Mouse (Mus musculus) forebrain, embryonic 15.5 days (tissue): ENCODE data around the gene Wfdc17. TPM values are rescaled to one million over a fixed set of nuclear protein-coding genes. Genes with fewer than 3 reads are reported as not detected.

Experiments
- ATAC-seq: fragments of 200-750 bp; cut with Nextera tagmentation; replicated peaks from 2 replicates; pipeline ENCODE4 v1.8.0; 2017; ENCODE audit warnings: mild to moderate bottlenecking, moderate TSS enrichment, moderate library complexity
- H3K27ac ChIP-seq: fragments of 300-500 bp; sonication (generic); replicated peaks from 2 replicates; pipeline ENCODE4 v1.5.1; 2015; ENCODE audit warnings: mild to moderate bottlenecking, inconsistent platforms
- H3K27me3 ChIP-seq: fragments of 300-500 bp; sonication (generic); 2 replicates; pipeline ENCODE4 v1.6.1; 2015; ENCODE audit warnings: inconsistent platforms
- H3K36me3 ChIP-seq: fragments of 300-500 bp; sonication (generic); 2 replicates; pipeline ENCODE4 v1.6.1; 2015; ENCODE audit warnings: mild to moderate bottlenecking, inconsistent platforms
- H3K4me1 ChIP-seq: fragments of 300-500 bp; sonication (generic); 2 replicates; pipeline ENCODE4 v1.6.1; 2015; ENCODE audit warnings: inconsistent platforms
- H3K4me2 ChIP-seq: fragments of 300-500 bp; sonication (generic); replicated peaks from 2 replicates; pipeline ENCODE4 v1.6.1; 2015; ENCODE audit warnings: mild to moderate bottlenecking, inconsistent platforms
- H3K4me3 ChIP-seq: fragments of 300-500 bp; sonication (generic); 2 replicates; pipeline ENCODE4 v1.5.1; 2015; ENCODE audit warnings: mild to moderate bottlenecking, inconsistent platforms
- H3K9ac ChIP-seq: fragments of 300-500 bp; sonication (generic); replicated peaks from 2 replicates; pipeline ENCODE4 v1.6.1; 2015; ENCODE audit warnings: mild to moderate bottlenecking, inconsistent platforms
- H3K9me3 ChIP-seq: fragments of 300-500 bp; sonication (generic); 2 replicates; pipeline ENCODE4 v1.6.1; 2016; ENCODE audit warnings: inconsistent platforms
- WGBS: fragments of 180-500 bp; shearing (Covaris S2); methylation state at CpG from one replicate; pipeline ENCODE4 v1.1.7; 2015; ENCODE audit warnings: mixed read lengths; 5-methylcytosine and 5-hydroxymethylcytosine counted together
- polyA plus RNA-seq: library from polyadenylated mRNA; unstranded; fragments of >200 nt; fragmentation: Nextera tagmentation; extraction: Ambion mirVana; gene quantifications from 2 replicates; pipeline ENCODE4 v1.2.1, GENCODE M21; 2015

The Wfdc17 gene
- polyA plus RNA-seq, 1 experiment from 2014 or later: not detected

DNA sequence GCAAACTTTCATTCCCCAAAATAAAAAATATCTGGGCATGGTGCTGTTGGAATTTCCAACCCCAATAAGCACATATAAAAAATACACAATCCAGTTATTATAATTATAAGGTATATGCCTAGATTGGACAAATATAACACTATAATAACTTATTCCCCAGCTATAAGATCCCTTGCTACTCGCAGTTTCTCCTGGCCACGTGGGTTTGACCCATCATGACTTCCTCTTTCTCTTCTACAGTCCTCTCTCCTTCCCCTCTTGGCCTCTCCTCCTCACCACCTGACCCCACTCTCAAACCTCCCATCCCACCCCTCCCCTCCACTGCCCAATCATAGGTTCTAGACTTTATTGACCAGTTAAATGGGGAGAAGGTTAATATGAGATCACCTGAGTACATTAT lies 10.1 kb downstream of the Wfdc17 start:
- WGBS: 90% methylated on average over 2 of the region's 2 CpGs

DNA sequence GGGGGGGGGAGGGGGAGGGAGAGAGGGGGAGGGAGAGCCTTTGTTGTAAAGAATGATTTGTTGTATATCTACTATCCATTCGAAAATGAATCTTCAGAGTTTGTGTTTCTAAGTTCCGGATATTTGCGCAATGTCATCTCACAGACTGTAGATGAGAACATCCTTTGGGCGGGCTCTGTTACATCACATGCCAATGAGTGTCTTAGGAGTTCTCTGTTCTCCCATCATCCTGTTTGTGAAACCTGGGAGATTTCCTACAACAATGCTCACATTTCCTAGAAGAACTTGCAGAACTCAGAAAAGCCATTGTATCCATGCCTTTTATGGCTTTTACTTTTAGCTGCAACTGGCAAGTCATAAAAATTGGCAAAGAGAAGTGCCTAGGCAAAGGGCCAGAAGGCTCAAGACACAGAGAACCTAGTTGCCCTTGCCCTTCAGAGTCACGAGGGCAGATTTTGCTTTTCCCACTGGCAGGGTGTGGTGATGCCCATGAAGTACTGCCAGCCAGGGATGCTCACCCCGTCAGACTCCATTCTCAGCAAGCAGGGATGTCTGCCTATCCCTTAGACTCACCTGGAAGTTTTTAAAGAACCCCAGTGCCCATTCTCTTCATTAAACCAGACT lies 13.4 kb downstream of the Wfdc17 start:
- Histone ChIP-seq H3K4me1 (no peaks in the 10 kb centered on the region), H3K27ac (no peak overlapping the region), H3K27me3 (no peaks in the 10 kb centered on the region), H3K9me3 (no peaks in the 10 kb centered on the region), H3K9ac (no peak overlapping the region), H3K36me3 (no peaks in the 10 kb centered on the region), H3K4me2 (no peak overlapping the region), H3K4me3 (no peak overlapping the region)
- no peak for ATAC-seq
- WGBS: 87% methylated on average over 6 of the region's 6 CpGs

More for the DNA sequence above, 10.1 kb downstream of the Wfdc17 start:
- Histone ChIP-seq H3K27ac (no peak overlapping the region), H3K4me2 (no peak overlapping the region), H3K9me3 (no peaks in the 10 kb centered on the region), H3K4me1 (no peaks in the 10 kb centered on the region), H3K36me3 (no peaks in the 10 kb centered on the region), H3K4me3 (no peak overlapping the region), H3K9ac (no peak overlapping the region), H3K27me3 (no peaks in the 10 kb centered on the region)
- ATAC-seq: no peak

DNA sequence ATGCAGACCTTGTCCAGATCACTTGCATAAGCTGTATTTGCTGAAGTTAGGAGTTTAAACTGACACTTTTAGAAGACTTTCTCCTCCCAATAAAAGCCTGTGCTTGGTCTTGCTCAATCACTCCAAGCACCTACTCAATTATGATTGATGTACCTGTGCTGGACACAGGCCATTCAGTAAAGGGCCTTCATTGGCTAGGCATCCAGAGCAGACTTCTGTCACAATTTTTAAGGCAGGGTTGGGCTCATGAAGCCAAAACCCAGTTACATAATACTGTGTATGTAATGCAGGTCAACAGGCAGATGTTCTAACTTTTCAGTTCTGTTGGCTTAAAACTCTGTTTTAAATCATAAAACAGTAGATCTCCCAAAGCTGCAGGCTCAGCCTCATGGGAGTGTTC lies 17.0 kb downstream of the Wfdc17 start:
- no peak overlapping the region for H3K9ac ChIP-seq
- H3K4me2 ChIP-seq: no peak overlapping the region
- ATAC-seq: no peak
- H3K36me3 ChIP-seq: no peaks in the 10 kb centered on the region
- no peaks in the 10 kb centered on the region for H3K4me1 ChIP-seq
- no peaks in the 10 kb centered on the region for H3K9me3 ChIP-seq
- H3K27me3 ChIP-seq: no peaks in the 10 kb centered on the region
- H3K27ac ChIP-seq: no peak overlapping the region
- no peak overlapping the region for H3K4me3 ChIP-seq

DNA sequence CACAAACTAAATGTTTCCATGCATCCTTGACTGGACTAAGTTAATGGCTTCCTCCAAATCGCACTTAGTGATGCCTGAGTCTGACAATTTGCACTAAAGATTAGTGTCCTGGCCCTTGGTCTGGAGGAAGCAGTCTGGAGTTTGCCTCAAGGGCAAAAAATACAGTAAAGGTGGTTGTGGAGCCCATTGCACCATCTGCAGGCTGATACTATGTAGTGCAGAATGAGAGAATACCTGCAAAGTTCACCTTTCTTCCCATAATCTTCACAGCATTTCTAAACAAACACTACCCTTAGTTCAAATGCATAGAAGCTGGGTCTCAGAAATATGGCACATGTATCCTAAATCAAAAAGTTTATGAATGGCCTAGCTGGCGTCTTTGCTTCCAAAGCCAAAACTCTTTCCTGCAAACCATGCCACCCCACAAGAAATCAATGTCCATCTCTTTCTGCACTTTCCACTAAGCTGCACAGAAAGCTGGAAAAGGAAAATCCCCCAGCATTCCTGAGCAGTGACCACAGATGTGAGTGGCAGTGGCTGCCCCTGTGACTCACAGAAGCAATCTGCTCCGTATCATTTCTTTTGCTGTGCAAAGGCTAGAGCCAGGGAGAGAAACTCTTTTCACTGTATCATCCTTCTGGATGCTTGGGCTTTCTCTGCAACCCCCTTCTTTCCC lies 25.1 kb downstream of the Wfdc17 start:
- H3K4me3 ChIP-seq: no peak overlapping the region
- H3K4me2 ChIP-seq: no peak overlapping the region
- H3K27me3 ChIP-seq: no peaks in the 10 kb centered on the region
- no peak overlapping the region for H3K27ac ChIP-seq
- H3K9ac ChIP-seq: no peak overlapping the region
- ATAC-seq: no peak
- no peaks in the 10 kb centered on the region for H3K36me3 ChIP-seq
- WGBS: 78% methylated on average over 3 of the region's 3 CpGs
- no peaks in the 10 kb centered on the region for H3K9me3 ChIP-seq
- no peaks in the 10 kb centered on the region for H3K4me1 ChIP-seq

DNA sequence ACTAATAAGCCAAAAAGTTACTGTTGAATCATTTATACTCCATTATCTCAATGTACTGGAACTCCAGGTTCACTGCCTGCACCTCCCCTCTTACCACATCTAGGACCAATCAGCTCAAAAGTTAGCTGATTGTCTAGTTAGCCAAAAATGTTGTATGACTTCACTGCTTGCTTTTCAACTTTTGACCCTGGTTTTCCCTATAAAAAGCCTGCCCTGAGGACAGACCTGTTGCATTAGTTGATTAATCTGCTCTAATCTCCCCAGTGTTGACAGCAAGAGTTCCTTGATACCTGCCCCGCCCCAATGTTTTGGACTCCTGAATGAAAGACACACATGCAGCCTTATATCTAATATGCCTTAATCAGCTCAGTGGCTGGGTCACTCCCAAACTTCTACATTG lies 27.3 kb downstream of the Wfdc17 start:
- 87% methylated on average over 1 of the region's 1 CpGs for WGBS
- Histone ChIP-seq H3K9me3 (no peaks in the 10 kb centered on the region), H3K4me2 (no peak overlapping the region), H3K4me3 (no peak overlapping the region), H3K9ac (no peak overlapping the region), H3K27ac (no peak overlapping the region), H3K36me3 (no peaks in the 10 kb centered on the region), H3K4me1 (no peaks in the 10 kb centered on the region), H3K27me3 (no peaks in the 10 kb centered on the region)
- no peak for ATAC-seq

DNA sequence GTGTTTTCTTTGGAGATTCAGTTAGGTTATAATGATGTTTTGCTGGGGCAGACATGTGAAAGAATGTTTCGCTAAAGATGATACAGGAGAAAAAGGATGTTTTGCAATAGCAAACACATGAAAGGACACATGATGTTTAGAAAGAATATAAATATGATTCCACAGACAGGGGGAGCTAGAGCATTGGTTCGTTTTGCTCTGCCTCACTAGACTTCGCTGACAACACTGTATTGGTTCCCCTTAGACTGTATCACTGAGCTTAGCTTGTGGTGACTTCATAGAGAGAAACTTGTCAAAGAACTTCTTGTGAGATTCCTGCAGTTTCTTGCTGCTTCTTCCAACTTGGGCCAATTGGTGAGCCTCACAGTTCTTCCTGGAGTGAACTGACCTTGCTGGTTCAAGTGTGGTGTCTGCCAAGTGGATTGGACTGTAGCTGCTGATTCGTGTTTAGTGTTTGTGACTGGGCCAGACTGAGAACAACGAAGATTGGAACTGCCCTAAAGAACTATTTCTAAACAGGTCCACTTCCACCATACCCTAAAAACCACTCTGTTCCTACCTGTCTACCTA lies 29.4 kb downstream of the Wfdc17 start:
- ATAC-seq: no peak
- WGBS: 81% methylated on average over 5 of the region's 5 CpGs
- H3K4me3 ChIP-seq: no peak overlapping the region
- H3K9ac ChIP-seq: no peak overlapping the region
- no peaks in the 10 kb centered on the region for H3K9me3 ChIP-seq
- no peaks in the 10 kb centered on the region for H3K4me1 ChIP-seq
- no peaks in the 10 kb centered on the region for H3K36me3 ChIP-seq
- no peak overlapping the region for H3K27ac ChIP-seq
- H3K27me3 ChIP-seq: no peaks in the 10 kb centered on the region
- H3K4me2 ChIP-seq: no peak overlapping the region

DNA sequence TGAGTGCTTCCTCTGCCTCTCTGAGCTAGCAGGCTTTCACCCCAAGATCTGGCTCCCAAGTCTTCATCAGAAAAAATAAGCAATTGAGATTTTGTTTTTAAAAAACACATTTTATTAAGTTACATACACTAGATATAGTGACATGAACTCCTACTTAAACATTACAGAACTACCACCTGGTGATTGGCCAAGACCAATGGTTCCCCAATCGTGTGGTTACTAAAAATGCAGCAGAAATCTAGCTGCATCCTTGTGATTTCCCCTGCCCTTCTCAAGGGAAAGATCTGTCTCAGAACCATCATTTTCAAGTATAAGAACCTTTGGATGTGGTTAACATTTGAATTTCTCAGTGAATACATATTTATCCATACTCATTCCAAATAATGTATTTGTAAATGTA lies 30.4 kb downstream of the Wfdc17 start:
- Histone ChIP-seq H3K9ac (no peak overlapping the region), H3K4me2 (no peak overlapping the region), H3K27me3 (no peaks in the 10 kb centered on the region), H3K9me3 (no peaks in the 10 kb centered on the region), H3K4me1 (no peaks in the 10 kb centered on the region), H3K27ac (no peak overlapping the region), H3K36me3 (no peaks in the 10 kb centered on the region), H3K4me3 (no peak overlapping the region)
- ATAC-seq: no peak
- 90% methylated on average over 1 of the region's 1 CpGs for WGBS

DNA sequence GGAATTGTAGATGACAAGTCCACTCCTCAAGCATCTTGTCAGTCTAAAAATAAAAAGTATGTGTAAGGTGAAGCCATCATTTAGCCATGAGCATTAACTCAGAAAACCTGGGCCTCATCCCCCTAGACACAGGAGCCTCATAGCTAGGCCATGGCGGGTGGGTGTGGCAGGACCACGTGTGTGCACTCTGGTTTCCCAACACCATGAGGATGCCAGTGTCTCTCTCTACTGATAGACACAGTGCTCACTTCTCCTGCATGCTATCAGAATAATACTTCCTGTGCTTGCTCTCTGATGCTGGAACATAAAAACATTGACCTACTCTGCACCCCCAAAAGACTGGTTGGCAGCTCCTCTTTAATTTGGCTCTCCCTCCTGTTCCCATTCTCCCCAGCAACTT lies 32.1 kb downstream of the Wfdc17 start:
- H3K27ac ChIP-seq: no peak overlapping the region
- H3K36me3 ChIP-seq: no peaks in the 10 kb centered on the region
- H3K9ac ChIP-seq: no peak overlapping the region
- no peak for ATAC-seq
- H3K4me3 ChIP-seq: no peak overlapping the region
- WGBS: 81% methylated on average over 2 of the region's 2 CpGs
- no peaks in the 10 kb centered on the region for H3K27me3 ChIP-seq
- H3K4me2 ChIP-seq: no peak overlapping the region
- no peaks in the 10 kb centered on the region for H3K9me3 ChIP-seq
- no peaks in the 10 kb centered on the region for H3K4me1 ChIP-seq

DNA sequence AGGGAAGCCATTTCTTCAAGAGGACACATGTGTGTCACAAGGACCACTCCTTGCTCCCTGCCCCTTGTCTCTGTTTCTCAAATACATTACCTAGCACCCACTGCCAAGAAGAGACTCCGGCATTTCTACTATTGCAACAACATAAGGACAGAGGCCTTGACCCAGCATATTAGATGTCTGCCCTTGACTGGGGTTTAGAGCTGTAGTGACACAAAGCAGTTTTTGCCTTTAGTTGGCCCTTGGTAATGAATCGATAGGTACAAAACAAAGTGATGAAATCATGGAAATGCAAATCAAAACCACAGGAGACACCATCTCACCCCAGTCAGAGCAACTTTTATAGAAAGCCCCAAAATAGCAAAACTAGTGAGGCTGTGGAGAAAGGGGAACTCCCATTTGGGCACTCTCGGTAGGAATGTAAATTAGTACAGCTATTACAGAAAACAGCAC lies 33.3 kb downstream of the Wfdc17 start:
- H3K36me3 ChIP-seq: no peaks in the 10 kb centered on the region
- H3K27ac ChIP-seq: no peak overlapping the region
- 82% methylated on average over 3 of the region's 3 CpGs for WGBS
- peaks cover 9% of the 10 kb centered on the region; the same call in 1 of the 2 replicates for H3K27me3 ChIP-seq
- H3K4me1 ChIP-seq: no peaks in the 10 kb centered on the region
- no peak for ATAC-seq
- no peak overlapping the region for H3K4me2 ChIP-seq
- no peak overlapping the region for H3K9ac ChIP-seq
- no peaks in the 10 kb centered on the region for H3K9me3 ChIP-seq
- H3K4me3 ChIP-seq: no peak overlapping the region

DNA sequence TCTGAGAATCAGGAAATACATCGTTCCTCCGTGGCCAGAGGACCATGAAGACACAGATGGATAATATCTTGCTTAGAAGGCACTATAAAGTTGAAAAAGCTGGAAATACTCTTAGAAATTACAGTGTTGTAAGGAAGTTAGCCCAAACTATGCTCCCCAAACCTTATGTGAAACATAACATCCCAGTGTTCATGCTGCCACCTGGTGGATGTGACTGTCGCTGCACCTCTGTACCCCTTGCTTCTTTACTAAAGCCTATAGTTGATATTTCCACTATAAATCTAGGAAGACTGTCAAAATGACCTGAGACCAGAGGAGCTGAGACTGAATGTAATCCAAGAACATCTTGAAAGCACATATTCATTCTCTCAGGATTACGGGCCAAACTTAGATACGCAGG lies 35.5 kb downstream of the Wfdc17 start:
- H3K4me2 ChIP-seq: no peak overlapping the region
- H3K9me3 ChIP-seq: no peaks in the 10 kb centered on the region
- peaks cover 9% of the 10 kb centered on the region; the same call in 1 of the 2 replicates for H3K27me3 ChIP-seq
- H3K9ac ChIP-seq: no peak overlapping the region
- no peak overlapping the region for H3K27ac ChIP-seq
- H3K4me1 ChIP-seq: no peaks in the 10 kb centered on the region
- H3K36me3 ChIP-seq: no peaks in the 10 kb centered on the region
- no peak for ATAC-seq
- no peak overlapping the region for H3K4me3 ChIP-seq
- 27% methylated on average over 5 of the region's 5 CpGs for WGBS

DNA sequence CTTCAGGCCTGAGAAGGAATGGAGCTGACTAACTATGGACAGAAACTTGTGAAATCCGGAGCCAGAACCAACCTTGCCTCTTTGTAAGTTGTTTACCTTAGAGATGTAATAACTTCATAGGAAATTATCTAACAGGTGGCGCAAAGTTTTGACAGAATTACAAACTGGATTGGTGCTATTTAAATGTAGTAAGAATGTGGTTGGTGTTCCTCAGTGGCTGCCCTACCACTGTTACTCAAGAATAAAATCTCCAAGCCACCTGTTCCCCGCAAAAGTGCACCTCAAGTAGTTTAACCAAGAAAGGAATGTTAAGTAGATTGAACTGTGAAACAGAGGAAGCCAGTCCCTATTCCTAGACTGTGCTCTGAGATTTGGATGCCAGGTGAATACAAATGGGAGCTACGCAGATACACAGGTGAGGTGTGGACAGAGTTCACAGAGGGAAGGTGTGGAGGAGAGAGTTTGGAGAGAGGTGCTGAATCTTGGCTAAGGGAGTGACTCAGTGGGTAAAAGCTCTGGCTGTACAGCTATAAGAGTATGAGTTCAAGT lies 36.7 kb downstream of the Wfdc17 start:
- no peak overlapping the region for H3K4me2 ChIP-seq
- H3K27ac ChIP-seq: no peak overlapping the region
- H3K4me3 ChIP-seq: no peak overlapping the region
- ATAC-seq: no peak
- peaks cover 9% of the 10 kb centered on the region; the same call in 1 of the 2 replicates for H3K27me3 ChIP-seq
- no peaks in the 10 kb centered on the region for H3K4me1 ChIP-seq
- no peak overlapping the region for H3K9ac ChIP-seq
- no peaks in the 10 kb centered on the region for H3K9me3 ChIP-seq
- WGBS: 83% methylated on average over 4 of the region's 4 CpGs
- no peaks in the 10 kb centered on the region for H3K36me3 ChIP-seq

DNA sequence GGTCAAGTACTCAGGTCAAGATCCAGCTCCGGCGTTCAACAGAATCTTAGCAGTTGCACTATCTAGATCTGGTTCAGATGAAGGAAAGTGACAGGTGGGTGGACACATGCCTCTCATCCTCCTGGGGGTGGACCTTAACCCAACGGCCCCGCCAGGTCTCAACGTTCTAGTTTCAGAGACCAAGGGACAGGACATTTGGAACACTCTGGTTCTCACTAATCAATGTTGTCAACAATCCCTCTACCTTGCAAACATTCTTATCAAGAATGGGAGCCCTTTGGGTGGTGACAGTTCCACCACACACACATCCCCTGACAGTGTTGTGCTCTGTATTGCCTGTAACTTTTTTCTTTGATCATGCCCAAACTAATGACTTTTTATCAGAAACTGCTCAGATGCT lies 38.0 kb downstream of the Wfdc17 start:
- 85% methylated on average over 5 of the region's 5 CpGs for WGBS
- ATAC-seq: no peak
- Histone ChIP-seq H3K27me3 (peaks cover 9% of the 10 kb centered on the region; the same call in 1 of the 2 replicates), H3K4me2 (no peak overlapping the region), H3K36me3 (no peaks in the 10 kb centered on the region), H3K9ac (no peak overlapping the region), H3K4me1 (no peaks in the 10 kb centered on the region), H3K9me3 (no peaks in the 10 kb centered on the region), H3K4me3 (no peak overlapping the region), H3K27ac (no peak overlapping the region)
